ENCODE assay signal across 12 mouse cellular contexts in the genomic region with DNA sequence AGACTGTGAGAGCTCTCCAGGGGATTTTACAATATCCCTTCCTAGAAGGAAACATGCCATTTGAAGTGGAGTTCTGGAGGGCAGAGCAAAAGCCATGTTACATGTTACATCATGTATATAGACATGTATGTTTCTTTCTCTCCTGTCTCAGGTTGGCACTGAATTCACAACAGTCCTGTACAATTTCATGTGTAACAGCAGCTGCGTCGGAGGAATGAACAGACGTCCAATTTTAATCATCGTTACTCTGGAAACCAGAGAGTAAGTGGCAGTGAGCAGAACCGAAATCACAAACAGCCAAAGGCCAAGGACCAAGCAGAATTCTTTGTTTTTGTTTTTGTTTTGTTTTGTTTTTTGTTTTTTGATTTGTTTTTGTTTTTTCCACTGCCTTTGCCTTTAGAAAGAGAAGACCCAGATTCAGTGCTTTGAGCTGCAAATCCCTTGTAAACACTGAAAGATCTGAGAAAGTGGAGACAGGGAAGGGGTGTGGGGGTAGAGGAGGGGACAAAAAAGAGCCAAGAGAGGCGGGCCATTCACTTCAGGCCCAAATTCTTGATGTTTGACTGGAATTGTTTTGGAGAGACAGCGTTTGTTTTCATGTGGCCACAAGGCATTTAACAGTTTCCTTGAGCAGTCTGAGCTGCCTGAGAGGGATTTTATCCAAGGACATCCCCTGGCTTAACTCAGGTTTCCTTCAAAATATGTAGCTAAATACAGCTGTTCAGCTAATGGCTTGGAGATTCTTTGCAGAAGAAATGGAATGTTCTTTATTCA.
DNase-seq lines count a peak whose midpoint lies in the region; ATAC-seq lines count a peak whose summit lies in the region.
"Had no signal": no experiment of that assay in that cellular context is flagged by ENCODE, and none has a peak within 500 bp of the region (broad histone marks: within the 10 kb centered on the region; RNA-seq: fewer than 3 reads in every experiment).

No protein-coding gene starts in this region.

- no peaks in the 10 kb centered on the region for H3K36me3 ChIP-seq in embryonic facial prominence, embryonic 10.5 days (replicated peaks)
- H3K36me3 ChIP-seq in lung, embryonic 15.5 days: no peaks in the 10 kb centered on the region
- H3K36me3 ChIP-seq: liver, embryonic 13.5 days; midbrain, embryonic 13.5 days had no signal

- H3K27ac ChIP-seq in embryonic facial prominence, embryonic 10.5 days (replicated peaks): 0 out of 2 replicates have a peak overlapping the region, but pooled peaks have one; percentile 14
- H3K27ac ChIP-seq in lung, embryonic 15.5 days: peak overlapping the region; percentile 59
- H3K27ac ChIP-seq: liver, embryonic 13.5 days; midbrain, embryonic 13.5 days had no signal

- peaks cover 9% of the 10 kb centered on the region; the same call in 1 of the 2 replicates for H3K4me1 ChIP-seq in embryonic facial prominence, embryonic 10.5 days
- peaks cover 10% of the 10 kb centered on the region for H3K4me1 ChIP-seq in lung, embryonic 15.5 days
- H3K4me1 ChIP-seq: liver, embryonic 13.5 days; midbrain, embryonic 13.5 days had no signal

- DNase-seq in layer of hippocampus, adult 11-12 months (ENCODE audit: low spot score): peak; percentile 22
- DNase-seq in layer of hippocampus, adult 9-10 months (ENCODE audit: low spot score): no peak
- DNase-seq in ZHBTc4 (ENCODE audit: low read depth, low spot score): peak; percentile 10
- no peak for DNase-seq in embryonic facial prominence, embryonic 10.5 days (ENCODE audit: low spot score)
- no peak for DNase-seq in T-cell, adult 2 months (ENCODE audit: low spot score)
- DNase-seq in cerebellum, postnatal 10 days: no peak
- DNase-seq: adrenal gland, postnatal 36 days; cerebellum, postnatal 14 days; kidney, postnatal 25 days; liver, embryonic 13.5 days had no signal

- WGBS in embryonic facial prominence, embryonic 10.5 days: 61% methylated on average over 7 of the region's 7 CpGs
- 45% methylated on average over 7 of the region's 7 CpGs for WGBS in lung, embryonic 15.5 days

- no peaks in the 10 kb centered on the region for H3K9me3 ChIP-seq in embryonic facial prominence, embryonic 10.5 days
- no peaks in the 10 kb centered on the region for H3K9me3 ChIP-seq in lung, embryonic 15.5 days
- H3K9me3 ChIP-seq: liver, embryonic 13.5 days; midbrain, embryonic 13.5 days had no signal

- no peak overlapping the region for H3K9ac ChIP-seq in lung, embryonic 15.5 days
- H3K9ac ChIP-seq: liver, embryonic 13.5 days; midbrain, embryonic 13.5 days had no signal

- H3K4me3 ChIP-seq in embryonic facial prominence, embryonic 10.5 days: no peak overlapping the region
- no peak overlapping the region for H3K4me3 ChIP-seq in lung, embryonic 15.5 days
- H3K4me3 ChIP-seq: liver, embryonic 13.5 days; midbrain, embryonic 13.5 days had no signal

- H3K27me3 ChIP-seq in embryonic facial prominence, embryonic 10.5 days (replicated peaks; ENCODE audit: low read depth, poor library complexity, severe bottlenecking): no peaks in the 10 kb centered on the region
- H3K27me3 ChIP-seq in lung, embryonic 15.5 days: no peaks in the 10 kb centered on the region
- H3K27me3 ChIP-seq: liver, embryonic 13.5 days; midbrain, embryonic 13.5 days had no signal

- peak; percentile 64; the same call in 1 of the 2 replicates for ATAC-seq in lung, embryonic 15.5 days (ENCODE audit: borderline replicate concordance, extremely low read depth, low FRiP score, low TSS enrichment)
- ATAC-seq: midbrain, embryonic 13.5 days had no signal

- H3K4me2 ChIP-seq in lung, embryonic 15.5 days: no peak overlapping the region
- H3K4me2 ChIP-seq: liver, embryonic 13.5 days; midbrain, embryonic 13.5 days had no signal

Comparison
In these comparisons a context has a peak if more than half of its experiments do, and no peak if none do; other contexts are left out.
1. DNase-seq: peak in layer of hippocampus, adult 11-12 months (single experiment) and ZHBTc4 (single experiment); none in layer of hippocampus, adult 9-10 months (single experiment), embryonic facial prominence, embryonic 10.5 days (single experiment), T-cell, adult 2 months (single experiment) and cerebellum, postnatal 10 days (0 of 2).